Mouse (Mus musculus) erythroblast, embryonic 14.5 days (primary cell): ENCODE results near the gene Cdc42ep4. TPM values are rescaled to one million over a fixed set of nuclear protein-coding genes. Genes with fewer than 3 reads are reported as not detected.

Experiments used
- H3K27me3 ChIP-seq: 2 replicates; pipeline ENCODE4 v1.6.1; 2012; ENCODE audit warnings: inconsistent platforms; ENCODE audit not compliant: control insufficient read depth
- H3K36me3 ChIP-seq: 2 replicates; pipeline ENCODE4 v1.6.1; 2012; ENCODE audit warnings: mild to moderate bottlenecking, inconsistent platforms; ENCODE audit not compliant: control insufficient read depth
- H3K4me1 ChIP-seq: 2 replicates; pipeline ENCODE4 v1.6.1; 2012; ENCODE audit warnings: inconsistent platforms; ENCODE audit not compliant: control insufficient read depth
- H3K4me3 ChIP-seq: replicated peaks from 2 replicates; pipeline ENCODE3; 2012; ENCODE audit warnings: moderate library complexity, mild to moderate bottlenecking, inconsistent platforms
- H3K9me3 ChIP-seq: 2 replicates; pipeline ENCODE4 v1.6.1; 2012; ENCODE audit warnings: low read length, inconsistent platforms, mixed read lengths; ENCODE audit not compliant: control insufficient read depth
- GATA1 ChIP-seq: IDR thresholded peaks from 2 replicates; pipeline ENCODE4 v1.6.1; 2012; ENCODE audit warnings: low read length, inconsistent platforms, mixed read lengths
- TAL1 ChIP-seq: IDR thresholded peaks from 3 replicates; pipeline ENCODE4 v1.6.1; 2012; ENCODE audit warnings: low read length, inconsistent platforms, mixed read lengths
- polyA plus RNA-seq: library from polyadenylated mRNA; stranded (reverse); fragments of >175 nt; gene quantifications from 2 replicates; pipeline ENCODE4 v1.2.3, GENCODE M21; 2012

Cdc42ep4 gene
- polyA plus RNA-seq, 1 experiment = 7.3 TPM

DNA sequence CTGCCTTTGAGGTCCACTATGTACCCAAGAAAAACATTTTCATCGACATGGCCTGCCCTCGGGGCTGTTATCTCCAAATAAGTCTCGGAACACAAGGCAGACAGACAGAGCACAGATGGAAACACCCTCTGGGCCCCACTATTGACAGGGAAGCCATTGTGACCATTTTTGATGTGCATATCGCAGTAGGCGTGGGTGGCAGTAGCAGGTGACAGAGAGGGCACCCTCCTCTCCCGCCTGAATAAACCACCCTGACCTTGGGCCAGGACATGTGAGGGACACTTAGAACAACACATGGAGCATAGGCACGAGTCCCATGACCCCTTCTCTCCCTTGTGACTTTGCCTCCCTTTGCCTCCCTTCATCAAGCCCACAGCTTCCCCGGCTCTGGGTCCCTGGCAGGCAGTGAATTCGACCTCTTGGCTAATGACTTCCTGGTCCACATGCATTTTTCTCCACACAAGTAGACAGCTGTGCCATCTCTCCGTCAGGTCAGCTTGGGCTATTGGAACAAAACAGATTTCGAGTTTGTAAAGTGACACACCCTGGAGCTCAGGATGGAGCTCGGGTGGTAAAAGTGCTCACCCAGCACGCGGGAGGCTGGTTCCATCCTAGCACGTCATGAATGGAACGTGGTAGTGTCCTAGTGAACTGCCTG is 33.8 kb downstream of the Cdc42ep4 start:
- no peaks in the 10 kb centered on the region for H3K9me3 ChIP-seq
- H3K27me3 ChIP-seq = peaks cover 2% of the 10 kb centered on the region; the same call in 1 of the 2 replicates
- peaks cover 2% of the 10 kb centered on the region for H3K4me1 ChIP-seq
- TF ChIP-seq GATA1 = no peak
- no peak for TF ChIP-seq TAL1
- no peaks in the 10 kb centered on the region for H3K36me3 ChIP-seq
- no peak overlapping the region for H3K4me3 ChIP-seq

DNA sequence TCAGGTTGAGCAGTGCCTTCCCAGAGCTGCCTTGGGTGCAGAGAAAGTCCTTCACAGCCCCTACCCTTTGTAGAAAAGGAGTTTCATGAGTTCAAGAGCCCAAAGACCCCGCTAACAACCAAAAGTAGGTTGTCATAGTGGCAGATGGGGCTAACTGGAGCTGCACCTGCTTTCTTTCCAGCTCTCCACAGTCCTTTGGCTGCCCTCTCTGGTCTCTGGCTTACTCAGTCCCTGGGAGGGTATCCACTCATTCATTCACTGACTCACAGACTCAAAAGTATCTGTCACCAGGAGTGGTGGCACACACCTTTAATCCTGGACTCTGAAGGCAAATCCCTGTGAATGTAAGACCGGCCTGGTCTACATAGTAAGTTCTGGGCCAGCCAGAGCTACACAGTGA is 35.5 kb downstream of the Cdc42ep4 start:
- no peak overlapping the region for H3K4me3 ChIP-seq
- no peak for TF ChIP-seq TAL1
- no peak for TF ChIP-seq GATA1
- no peaks in the 10 kb centered on the region for H3K9me3 ChIP-seq
- H3K27me3 ChIP-seq = peaks cover 2% of the 10 kb centered on the region; the same call in 1 of the 2 replicates
- peaks cover 2% of the 10 kb centered on the region for H3K4me1 ChIP-seq
- no peaks in the 10 kb centered on the region for H3K36me3 ChIP-seq

DNA sequence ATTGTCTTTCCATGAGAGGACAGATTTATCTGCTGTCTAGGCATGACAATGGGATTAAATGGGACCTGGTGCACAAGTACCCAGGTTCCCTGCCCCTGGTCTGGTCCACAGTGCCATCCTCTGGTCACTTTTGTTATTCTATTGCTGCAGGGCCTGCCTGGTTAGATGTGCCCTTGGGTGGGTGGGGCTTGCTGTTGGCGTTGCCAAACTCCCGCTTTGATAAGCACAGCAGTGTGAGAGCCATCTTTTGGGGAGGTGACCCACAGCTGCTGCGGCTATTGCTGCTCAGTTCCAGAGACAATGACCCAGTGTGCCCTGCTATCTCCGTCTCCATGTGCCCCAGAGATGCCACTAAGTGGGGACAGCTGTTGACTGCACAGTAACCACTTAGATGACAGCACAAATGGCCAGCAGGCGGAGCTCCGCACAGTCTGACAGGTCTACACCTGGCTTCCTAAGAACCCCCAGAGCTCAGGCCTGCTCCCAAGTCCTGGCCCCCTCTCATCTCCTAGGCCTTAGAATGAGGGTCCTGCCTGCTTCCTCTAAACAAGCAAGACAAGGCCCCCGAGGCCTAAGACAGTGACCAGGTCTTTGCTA is 36.5 kb downstream of the Cdc42ep4 start:
- Histone ChIP-seq H3K27me3 (peaks cover 8% of the 10 kb centered on the region), H3K36me3 (no peaks in the 10 kb centered on the region)

DNA sequence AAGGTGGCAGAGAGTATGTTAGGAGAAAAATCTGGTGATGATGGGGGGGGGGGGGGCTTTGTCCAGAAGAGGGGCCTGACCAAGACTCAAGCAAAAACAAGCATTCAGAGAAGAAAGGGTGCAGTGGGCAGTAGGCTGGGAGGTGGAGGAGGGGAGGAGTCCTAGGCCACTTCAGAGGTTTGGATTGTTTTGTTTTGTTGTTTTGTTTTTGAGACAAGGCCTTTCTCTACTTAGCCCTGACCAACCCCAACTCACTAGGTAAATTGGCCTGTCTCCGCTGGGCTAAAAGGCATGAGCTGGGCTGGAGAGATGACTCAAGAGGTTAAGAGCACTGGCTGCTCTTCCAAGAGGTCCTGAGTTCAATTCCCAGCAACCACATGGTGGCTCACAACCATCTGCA is 40.6 kb downstream of the Cdc42ep4 start:
- H3K36me3 ChIP-seq = no peaks in the 10 kb centered on the region
- TF ChIP-seq GATA1 (no peak), TAL1 (no peak)
- no peaks in the 10 kb centered on the region; the same call in 1 of the 2 replicates for H3K4me1 ChIP-seq
- peaks cover 22% of the 10 kb centered on the region for H3K27me3 ChIP-seq
- no peaks in the 10 kb centered on the region for H3K9me3 ChIP-seq
- no peak overlapping the region for H3K4me3 ChIP-seq

More for the DNA sequence above, 36.5 kb downstream of the Cdc42ep4 start:
- Histone ChIP-seq H3K4me3 (no peak overlapping the region), H3K9me3 (no peaks in the 10 kb centered on the region), H3K4me1 (peaks cover 2% of the 10 kb centered on the region)
- TF ChIP-seq TAL1 = no peak
- TF ChIP-seq GATA1 = no peak

DNA sequence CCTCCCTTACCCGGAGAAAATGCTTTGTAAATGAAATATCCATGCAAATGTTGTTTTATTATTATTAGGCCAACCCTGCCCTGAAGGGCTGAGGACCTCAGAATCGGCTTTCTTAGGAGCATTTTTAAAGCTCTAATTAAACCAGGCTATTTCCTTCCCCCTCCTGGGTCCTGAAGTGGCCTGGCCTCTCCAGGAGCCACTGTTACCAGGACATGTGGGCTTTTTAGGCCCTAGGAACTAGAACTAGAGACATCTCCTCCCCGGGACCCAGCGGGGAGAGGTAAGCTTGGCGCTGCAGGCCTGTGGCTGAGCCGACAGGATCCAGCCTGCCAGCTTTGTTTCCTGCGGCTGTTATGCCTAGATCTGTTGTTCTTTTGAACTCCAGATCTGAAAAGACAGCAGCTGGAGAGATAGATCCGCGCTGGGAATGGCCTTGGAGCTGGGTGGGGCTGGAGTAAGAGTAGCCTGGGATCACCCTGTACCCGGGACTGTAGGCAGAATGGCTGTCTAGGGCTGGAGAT is 41.4 kb downstream of the Cdc42ep4 start:
- no peak overlapping the region for H3K4me3 ChIP-seq
- H3K9me3 ChIP-seq = no peaks in the 10 kb centered on the region
- TF ChIP-seq GATA1 (no peak), TAL1 (no peak)
- H3K27me3 ChIP-seq = peaks cover 22% of the 10 kb centered on the region
- no peaks in the 10 kb centered on the region; the same call in 1 of the 2 replicates for H3K4me1 ChIP-seq
- H3K36me3 ChIP-seq = no peaks in the 10 kb centered on the region

DNA sequence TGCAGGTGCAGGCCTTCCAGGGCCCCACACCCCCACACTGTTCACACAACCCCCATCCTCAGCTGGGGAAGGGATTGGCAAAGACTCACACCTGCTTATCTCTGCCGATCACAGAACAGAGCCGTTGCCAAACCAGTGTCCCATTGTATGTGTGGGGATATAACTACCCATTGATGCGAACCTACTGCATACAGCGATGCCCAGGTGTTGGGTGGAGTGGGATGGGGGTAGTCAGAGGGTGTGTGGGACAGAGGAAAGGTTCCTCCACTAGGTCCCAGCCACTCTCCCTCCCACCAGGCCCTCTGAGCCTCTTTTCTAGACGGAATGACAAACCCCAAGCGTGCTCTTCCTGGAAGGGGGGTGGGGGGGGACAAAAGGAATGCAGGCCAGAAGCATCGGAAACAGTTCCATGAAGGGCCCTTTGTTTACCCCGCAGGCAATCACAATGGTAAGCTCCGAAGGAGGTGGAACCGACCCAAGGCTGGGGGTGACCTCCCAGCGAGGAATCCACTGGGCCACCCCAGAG is 41.9 kb downstream of the Cdc42ep4 start, which contains the start of gene Cpsf4l:
TSS of gene Cpsf4l (minus strand) at position 287 of the 526 bp plus-strand sequence.
- Histone ChIP-seq H3K4me1 (no peaks in the 10 kb centered on the region; the same call in 1 of the 2 replicates), H3K36me3 (no peaks in the 10 kb centered on the region), H3K27me3 (peaks cover 22% of the 10 kb centered on the region), H3K4me3 (no peak within 1 kb of the TSS), H3K9me3 (no peaks in the 10 kb centered on the region)
- TF ChIP-seq GATA1 = no peak
- TF ChIP-seq TAL1 = no peak

GRCm38 (mm10) chr11:113709272-113709671 is 42.4 kb downstream of the Cdc42ep4 start:
- TF ChIP-seq TAL1 (no peak), GATA1 (no peak)
- H3K36me3 ChIP-seq = no peaks in the 10 kb centered on the region
- no peaks in the 10 kb centered on the region; the same call in 1 of the 2 replicates for H3K4me1 ChIP-seq
- H3K4me3 ChIP-seq = no peak overlapping the region
- no peaks in the 10 kb centered on the region for H3K9me3 ChIP-seq
- H3K27me3 ChIP-seq = peaks cover 22% of the 10 kb centered on the region

DNA sequence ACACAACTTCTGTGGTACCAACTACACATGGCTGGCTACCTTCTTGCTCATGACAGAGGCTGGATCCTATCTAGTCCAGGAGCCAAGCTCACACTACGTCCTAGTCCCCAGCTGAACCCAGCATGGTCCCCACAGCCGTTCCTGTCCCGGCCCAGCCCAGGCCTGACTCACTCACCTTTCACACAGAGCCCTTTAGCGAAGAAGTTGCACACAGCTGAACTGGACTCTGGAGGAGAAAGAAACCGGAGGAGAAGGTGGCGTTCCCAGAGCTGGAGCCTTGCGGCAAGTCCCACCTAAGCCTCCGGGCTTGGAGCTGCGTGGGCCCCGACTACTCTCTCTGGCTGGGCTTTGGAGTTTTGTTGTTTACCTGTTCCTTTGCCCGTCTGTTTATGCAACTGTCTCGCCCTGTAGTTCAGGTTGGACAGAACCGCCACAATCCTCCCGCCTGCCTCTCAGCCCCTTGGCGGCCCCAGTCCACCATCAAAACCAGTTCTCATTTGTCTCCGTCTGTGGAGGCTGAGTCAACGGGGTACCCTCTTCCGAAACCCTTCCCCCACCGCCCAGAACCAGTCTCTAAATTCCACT is 43.0 kb downstream of the Cdc42ep4 start:
- no peaks in the 10 kb centered on the region for H3K36me3 ChIP-seq
- no peak overlapping the region for H3K4me3 ChIP-seq
- TF ChIP-seq GATA1 (no peak), TAL1 (no peak)
- H3K9me3 ChIP-seq = no peaks in the 10 kb centered on the region
- H3K27me3 ChIP-seq = peaks cover 22% of the 10 kb centered on the region
- H3K4me1 ChIP-seq = no peaks in the 10 kb centered on the region; the same call in 1 of the 2 replicates
